Mouse (Mus musculus): ENCODE data around the gene Sms. TPM values are rescaled to one million over a fixed set of nuclear protein-coding genes. Genes with fewer than 3 reads are reported as not detected.
A peak's percentile ranks its signal among the peaks of the same experiment; 100 is the strongest.

Gene Sms
- polyA plus RNA-seq, 1 experiment from 2014 or later, result 33.7 TPM

- peak overlapping the region; percentile 82; the same call in 1 of the 2 replicates for H3K9ac ChIP-seq (ENCODE audit: low read length)
- no peaks in the 10 kb centered on the region for H3K9me3 ChIP-seq (replicated peaks; ENCODE audit: control insufficient read depth, low read length)
- peaks cover 4% of the 10 kb centered on the region; the same call in 1 of the 2 replicates for H3K4me1 ChIP-seq (ENCODE audit: control insufficient read depth, insufficient read depth, low read length)
- H3K4me3 ChIP-seq (ENCODE audit: low read length), result peak overlapping the region; percentile 76
- no peaks in the 10 kb centered on the region for H3K36me3 ChIP-seq (ENCODE audit: control insufficient read depth, insufficient read depth)
- no peak for ATAC-seq (replicated peaks; ENCODE audit: extremely low read depth, insufficient read depth, low FRiP score)
- 19% methylated on average over 9 of the region's 9 CpGs for WGBS
- H3K27ac ChIP-seq (ENCODE audit: low read length), result no peak overlapping the region
- H3K27me3 ChIP-seq (ENCODE audit: control insufficient read depth, insufficient read depth, low read length), result no peaks in the 10 kb centered on the region
- H3K4me2 ChIP-seq (ENCODE audit: low read depth, low read length), result peak overlapping the region; percentile 73
Measured at GRCm38 (mm10) chrX:157489871-157490721, 2.0 kb downstream of the Sms start.

- no peak overlapping the region for H3K27ac ChIP-seq (ENCODE audit: low read length)
- H3K4me3 ChIP-seq (ENCODE audit: low read length), result no peak overlapping the region
- H3K36me3 ChIP-seq (ENCODE audit: control insufficient read depth, insufficient read depth), result no peaks in the 10 kb centered on the region
- no peak for ATAC-seq (replicated peaks; ENCODE audit: extremely low read depth, insufficient read depth, low FRiP score)
- no peaks in the 10 kb centered on the region for H3K27me3 ChIP-seq (ENCODE audit: control insufficient read depth, insufficient read depth, low read length)
- WGBS, result 79% methylated on average over 3 of the region's 3 CpGs
- no peak overlapping the region for H3K4me2 ChIP-seq (ENCODE audit: low read depth, low read length)
- no peaks in the 10 kb centered on the region for H3K9me3 ChIP-seq (replicated peaks; ENCODE audit: control insufficient read depth, low read length)
- H3K4me1 ChIP-seq (ENCODE audit: control insufficient read depth, insufficient read depth, low read length), result peaks cover 4% of the 10 kb centered on the region; the same call in 1 of the 2 replicates
- H3K9ac ChIP-seq (ENCODE audit: low read length), result no peak overlapping the region
Measured at GRCm38 (mm10) chrX:157488831-157489230, 3.3 kb downstream of the Sms start.

GRCm38 (mm10) chrX:157486765-157487164 lies 5.3 kb downstream of the Sms start:
- H3K9ac ChIP-seq (ENCODE audit: low read length), result no peak overlapping the region
- H3K36me3 ChIP-seq (ENCODE audit: control insufficient read depth, insufficient read depth), result no peaks in the 10 kb centered on the region
- no peak overlapping the region for H3K4me2 ChIP-seq (ENCODE audit: low read depth, low read length)
- no peaks in the 10 kb centered on the region for H3K9me3 ChIP-seq (replicated peaks; ENCODE audit: control insufficient read depth, low read length)
- no peak overlapping the region for H3K27ac ChIP-seq (ENCODE audit: low read length)
- H3K27me3 ChIP-seq (ENCODE audit: control insufficient read depth, insufficient read depth, low read length), result no peaks in the 10 kb centered on the region
- H3K4me1 ChIP-seq (ENCODE audit: control insufficient read depth, insufficient read depth, low read length), result peaks cover 4% of the 10 kb centered on the region; the same call in 1 of the 2 replicates
- WGBS, result 43% methylated on average over 2 of the region's 2 CpGs
- no peak overlapping the region for H3K4me3 ChIP-seq (ENCODE audit: low read length)
- no peak for ATAC-seq (replicated peaks; ENCODE audit: extremely low read depth, insufficient read depth, low FRiP score)

GRCm38 (mm10) chrX:157482842-157483241 lies 9.2 kb downstream of the Sms start:
- 57% methylated on average over 2 of the region's 2 CpGs for WGBS
- Histone ChIP-seq H3K36me3 (ENCODE audit: control insufficient read depth, insufficient read depth) (no peaks in the 10 kb centered on the region), H3K27me3 (ENCODE audit: control insufficient read depth, insufficient read depth, low read length) (no peaks in the 10 kb centered on the region), H3K4me2 (ENCODE audit: low read depth, low read length) (no peak overlapping the region), H3K27ac (ENCODE audit: low read length) (no peak overlapping the region), H3K9me3 (replicated peaks; ENCODE audit: control insufficient read depth, low read length) (no peaks in the 10 kb centered on the region), H3K4me1 (ENCODE audit: control insufficient read depth, insufficient read depth, low read length) (no peaks in the 10 kb centered on the region), H3K4me3 (ENCODE audit: low read length) (no peak overlapping the region), H3K9ac (ENCODE audit: low read length) (no peak overlapping the region)
- ATAC-seq (replicated peaks; ENCODE audit: extremely low read depth, insufficient read depth, low FRiP score), result no peak

- Histone ChIP-seq H3K36me3 (ENCODE audit: control insufficient read depth, insufficient read depth) (no peaks in the 10 kb centered on the region), H3K4me1 (ENCODE audit: control insufficient read depth, insufficient read depth, low read length) (no peaks in the 10 kb centered on the region), H3K27ac (ENCODE audit: low read length) (no peak overlapping the region), H3K9me3 (replicated peaks; ENCODE audit: control insufficient read depth, low read length) (no peaks in the 10 kb centered on the region), H3K27me3 (ENCODE audit: control insufficient read depth, insufficient read depth, low read length) (no peaks in the 10 kb centered on the region), H3K9ac (ENCODE audit: low read length) (no peak overlapping the region), H3K4me3 (ENCODE audit: low read length) (no peak overlapping the region), H3K4me2 (ENCODE audit: low read depth, low read length) (no peak overlapping the region)
- WGBS, result 60% methylated on average over 2 of the region's 2 CpGs
- no peak for ATAC-seq (replicated peaks; ENCODE audit: extremely low read depth, insufficient read depth, low FRiP score)
Measured at GRCm38 (mm10) chrX:157481860-157482259, 10.2 kb downstream of the Sms start.

GRCm38 (mm10) chrX:157477328-157477727 lies 14.8 kb downstream of the Sms start:
- no peak for ATAC-seq (replicated peaks; ENCODE audit: extremely low read depth, insufficient read depth, low FRiP score)
- no peak overlapping the region for H3K9ac ChIP-seq (ENCODE audit: low read length)
- no peaks in the 10 kb centered on the region for H3K9me3 ChIP-seq (replicated peaks; ENCODE audit: control insufficient read depth, low read length)
- H3K27me3 ChIP-seq (ENCODE audit: control insufficient read depth, insufficient read depth, low read length), result no peaks in the 10 kb centered on the region
- no peak overlapping the region for H3K4me2 ChIP-seq (ENCODE audit: low read depth, low read length)
- H3K4me1 ChIP-seq (ENCODE audit: control insufficient read depth, insufficient read depth, low read length), result no peaks in the 10 kb centered on the region
- H3K36me3 ChIP-seq (ENCODE audit: control insufficient read depth, insufficient read depth), result no peaks in the 10 kb centered on the region
- 29% methylated on average over 3 of the region's 3 CpGs for WGBS
- H3K4me3 ChIP-seq (ENCODE audit: low read length), result no peak overlapping the region
- no peak overlapping the region for H3K27ac ChIP-seq (ENCODE audit: low read length)

GRCm38 (mm10) chrX:157476153-157476810 lies 15.8 kb downstream of the Sms start:
- Histone ChIP-seq H3K4me3 (ENCODE audit: low read length) (no peak overlapping the region), H3K36me3 (ENCODE audit: control insufficient read depth, insufficient read depth) (no peaks in the 10 kb centered on the region), H3K9ac (ENCODE audit: low read length) (no peak overlapping the region), H3K4me1 (ENCODE audit: control insufficient read depth, insufficient read depth, low read length) (no peaks in the 10 kb centered on the region), H3K4me2 (ENCODE audit: low read depth, low read length) (no peak overlapping the region), H3K27ac (ENCODE audit: low read length) (no peak overlapping the region), H3K27me3 (ENCODE audit: control insufficient read depth, insufficient read depth, low read length) (no peaks in the 10 kb centered on the region), H3K9me3 (replicated peaks; ENCODE audit: control insufficient read depth, low read length) (no peaks in the 10 kb centered on the region)
- 75% methylated on average over 4 of the region's 4 CpGs for WGBS
- no peak for ATAC-seq (replicated peaks; ENCODE audit: extremely low read depth, insufficient read depth, low FRiP score)

GRCm38 (mm10) chrX:157471711-157472660 lies 20.1 kb downstream of the Sms start:
- Histone ChIP-seq H3K9ac (ENCODE audit: low read length) (no peak overlapping the region), H3K36me3 (ENCODE audit: control insufficient read depth, insufficient read depth) (0 out of 2 replicates have a peak, but pooled peaks cover 4% of the 10 kb centered on the region), H3K27me3 (ENCODE audit: control insufficient read depth, insufficient read depth, low read length) (no peaks in the 10 kb centered on the region), H3K27ac (ENCODE audit: low read length) (no peak overlapping the region), H3K4me1 (ENCODE audit: control insufficient read depth, insufficient read depth, low read length) (no peaks in the 10 kb centered on the region), H3K4me3 (ENCODE audit: low read length) (no peak overlapping the region), H3K9me3 (replicated peaks; ENCODE audit: control insufficient read depth, low read length) (no peaks in the 10 kb centered on the region), H3K4me2 (ENCODE audit: low read depth, low read length) (no peak overlapping the region)
- ATAC-seq (replicated peaks; ENCODE audit: extremely low read depth, insufficient read depth, low FRiP score), result no peak
- WGBS, result 87% methylated on average over 8 of the region's 8 CpGs

All from heart, embryonic 16.5 days (tissue).